Mouse (Mus musculus) induced T-regulatory cell, adult 2 months (primary cell): ENCODE measurements at regions not wholly inside any gene's neighbourhood (a gene's known extent, or its start where the extent isn't known, plus 50 kb on each side); places are given as distances from the start of the nearest gene placed in this dataset.

Experiments used
- DNase-seq: peaks from one replicate; pipeline ENCODE4 v3.0.0-alpha.2; 2012; ENCODE audit warnings: low read depth

- DNase-seq, result no peak
Observed at GRCm38 (mm10) chr5:106392213-106392612, 65.8 kb downstream of the Barhl2 start.

GRCm38 (mm10) chr5:106386621-106387020, 71.3 kb downstream of the Barhl2 start:
- no peak for DNase-seq

GRCm38 (mm10) chr5:106385838-106386237, 72.1 kb downstream of the Barhl2 start:
- no peak for DNase-seq

- no peak for DNase-seq
Observed at GRCm38 (mm10) chr5:106385219-106385618, 72.7 kb downstream of the Barhl2 start.

- no peak for DNase-seq
Observed at GRCm38 (mm10) chr5:106384138-106384770, 73.7 kb downstream of the Barhl2 start.

DNA sequence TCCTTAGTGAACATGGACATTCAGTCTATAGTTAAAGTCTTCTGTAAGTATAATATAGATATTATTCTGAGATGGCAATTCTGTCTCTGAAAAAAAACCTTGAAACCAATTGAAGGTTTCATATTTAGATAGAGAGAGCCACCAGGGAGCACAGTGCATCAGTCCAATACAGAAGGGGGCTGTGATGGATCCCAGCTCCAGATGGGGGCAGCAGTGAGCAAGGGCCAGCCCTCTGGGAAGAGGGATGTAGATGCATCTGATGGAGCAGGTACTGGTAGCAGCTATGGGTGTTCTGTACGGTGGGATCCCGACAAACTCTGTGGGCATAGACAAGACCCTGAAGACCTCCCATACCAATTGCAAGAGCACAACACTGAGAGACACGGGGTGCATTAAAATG, 76.0 kb downstream of the Barhl2 start:
- no peak for DNase-seq

DNA sequence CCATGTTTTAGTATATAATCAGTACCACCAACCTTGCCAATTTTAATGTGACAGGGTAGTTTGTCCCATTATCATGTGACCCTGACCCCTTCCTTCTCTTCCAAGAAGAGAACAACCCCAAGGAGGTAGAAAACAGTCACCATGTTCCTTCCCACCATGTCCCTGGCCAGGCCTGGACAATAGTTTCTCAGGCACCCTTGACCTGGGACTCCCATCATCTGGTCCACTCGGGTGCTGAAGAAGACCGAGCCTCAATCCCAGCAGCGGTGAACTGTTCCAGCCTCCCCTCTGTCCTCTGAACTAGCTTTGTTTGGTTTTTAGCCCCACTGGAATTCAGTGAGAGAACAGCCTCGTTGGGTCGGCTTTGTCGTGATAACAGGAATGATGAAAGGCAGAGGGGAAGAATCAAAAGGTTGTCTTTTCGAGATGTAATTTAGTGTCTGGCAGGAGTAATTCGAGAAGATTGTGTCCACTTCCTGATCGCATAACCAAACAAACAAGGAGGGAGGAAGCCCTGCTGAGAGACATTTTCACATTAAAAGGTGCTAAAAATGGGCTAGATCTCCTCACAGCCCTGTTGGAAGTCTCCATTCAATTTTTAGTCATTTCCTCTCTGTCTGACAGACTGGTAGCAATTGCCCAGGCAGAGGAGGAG, 77.2 kb downstream of the Barhl2 start:
- no peak for DNase-seq

DNA sequence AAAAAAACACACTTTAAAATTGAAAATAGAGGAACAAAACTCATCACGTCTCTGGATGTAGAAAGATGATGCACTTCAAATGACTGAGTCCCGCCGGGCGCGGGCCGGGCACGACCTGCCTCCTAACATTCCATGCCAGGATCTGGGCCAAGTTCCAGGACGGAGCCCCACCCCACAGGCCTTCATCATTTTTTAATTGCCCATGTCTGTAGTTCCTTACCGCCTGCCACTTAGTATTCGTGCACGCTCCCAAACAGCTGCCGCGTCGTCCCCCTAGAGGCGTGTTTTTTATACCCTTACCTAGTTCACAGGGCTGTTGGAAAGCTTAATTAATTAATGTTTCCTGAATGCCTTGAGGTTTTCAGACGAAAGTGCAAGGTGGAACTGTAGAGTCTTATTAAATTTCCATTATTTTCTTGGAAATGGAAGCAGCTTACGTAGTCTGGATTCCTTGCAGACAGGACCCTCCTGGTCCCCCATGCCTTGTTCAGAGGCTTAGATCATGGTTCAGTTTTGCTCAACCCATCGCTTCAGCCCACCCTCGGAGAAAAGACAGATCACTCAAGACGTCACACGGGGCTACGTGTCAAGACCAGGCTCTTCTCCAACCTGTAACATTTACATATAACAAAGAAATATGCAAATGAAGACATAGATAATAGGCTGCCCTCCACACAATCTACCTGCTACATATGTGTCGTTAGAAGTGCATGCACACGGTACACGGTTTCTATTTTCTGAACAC, 81.0 kb downstream of the Barhl2 start:
- no peak for DNase-seq

- no peak for DNase-seq
Observed at GRCm38 (mm10) chr5:106367831-106368230, 90.1 kb downstream of the Barhl2 start.

DNA sequence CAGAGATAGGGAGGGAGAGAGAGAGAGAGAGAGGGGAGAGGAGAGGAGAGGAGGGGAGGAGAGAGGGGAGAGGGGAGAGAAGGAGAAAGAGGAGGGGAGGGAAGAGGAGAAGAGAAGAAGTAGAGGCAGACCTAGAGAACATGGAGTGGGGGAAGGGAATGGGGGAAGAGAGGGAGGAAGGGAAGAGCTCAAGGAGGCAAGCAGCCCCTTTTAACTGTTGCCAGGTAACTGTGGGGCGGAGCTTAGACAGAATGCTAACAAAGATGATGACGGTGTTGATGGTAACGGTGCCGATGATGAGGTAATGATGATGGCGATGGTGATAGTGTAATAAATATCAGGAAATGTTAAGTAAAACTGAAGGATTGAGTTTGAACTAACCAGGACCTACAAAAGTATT, 90.7 kb downstream of the Barhl2 start:
- no peak for DNase-seq

DNA sequence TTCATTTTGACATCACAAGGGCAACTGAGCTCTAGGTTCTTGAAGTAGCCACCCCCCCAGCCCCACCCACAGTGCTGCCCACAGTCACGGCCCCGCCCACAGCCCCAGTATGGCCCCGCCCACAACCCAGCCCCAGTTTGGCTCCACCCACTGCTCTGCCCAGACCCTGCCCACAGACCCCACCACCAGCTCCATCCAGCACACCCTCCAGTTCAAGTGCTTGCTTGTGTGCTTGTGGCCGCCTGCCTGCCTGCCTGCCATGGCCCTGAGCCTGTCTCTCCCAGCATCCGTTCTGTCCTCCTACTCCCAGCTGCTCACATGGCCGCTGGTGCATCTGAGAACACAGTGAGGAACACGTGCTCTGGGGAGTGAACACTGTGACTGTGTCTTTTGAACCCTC, 92.0 kb downstream of the Barhl2 start:
- no peak for DNase-seq

- peak; percentile 37 for DNase-seq
Observed at GRCm38 (mm10) chr5:106365094-106365493, 92.9 kb downstream of the Barhl2 start.

DNA sequence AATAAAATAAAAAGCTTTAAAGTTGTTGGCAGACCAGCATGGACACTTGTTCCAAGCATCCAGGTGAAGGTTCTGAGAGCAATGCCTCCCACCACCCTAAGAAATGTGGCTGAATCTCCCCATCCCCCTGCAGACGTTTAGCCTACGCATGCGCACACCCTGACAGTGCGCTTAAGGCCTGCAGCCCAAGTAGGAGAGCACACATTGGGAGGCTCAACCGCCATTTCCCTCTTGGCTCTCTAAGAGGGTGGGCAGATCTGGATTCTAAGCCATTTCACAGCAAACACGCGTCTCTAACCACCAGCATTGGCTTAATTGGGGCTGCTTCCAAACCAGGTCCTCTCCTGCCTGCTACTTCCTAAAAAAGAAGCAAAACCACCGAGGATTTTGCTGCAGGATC, 106.6 kb downstream of the Barhl2 start:
- DNase-seq, result no peak

- no peak for DNase-seq
Observed at GRCm38 (mm10) chr5:106349851-106350515, 108.0 kb downstream of the Barhl2 start.

- DNase-seq, result no peak
Observed at GRCm38 (mm10) chr5:106344308-106344707, 113.7 kb downstream of the Barhl2 start.

DNA sequence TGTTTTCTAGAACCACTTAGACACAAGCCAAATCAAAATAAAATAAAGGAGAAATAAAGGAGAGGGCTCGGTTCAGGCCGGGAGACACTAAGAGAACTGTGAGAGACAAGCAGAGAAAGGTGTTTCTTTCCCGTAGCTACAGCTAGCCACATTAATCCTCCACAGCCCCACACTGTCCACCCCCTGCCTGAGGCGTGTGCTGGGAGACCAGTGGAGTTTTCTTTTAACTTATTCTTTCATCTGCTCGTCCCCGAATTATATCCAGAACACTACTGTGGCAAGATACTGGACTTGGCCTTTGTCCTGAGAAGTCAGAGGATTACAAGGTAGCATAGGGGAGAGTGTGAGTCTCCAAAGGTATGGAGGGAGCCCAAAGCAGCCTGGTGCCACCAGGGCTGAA, 114.4 kb downstream of the Barhl2 start:
- no peak for DNase-seq

DNA sequence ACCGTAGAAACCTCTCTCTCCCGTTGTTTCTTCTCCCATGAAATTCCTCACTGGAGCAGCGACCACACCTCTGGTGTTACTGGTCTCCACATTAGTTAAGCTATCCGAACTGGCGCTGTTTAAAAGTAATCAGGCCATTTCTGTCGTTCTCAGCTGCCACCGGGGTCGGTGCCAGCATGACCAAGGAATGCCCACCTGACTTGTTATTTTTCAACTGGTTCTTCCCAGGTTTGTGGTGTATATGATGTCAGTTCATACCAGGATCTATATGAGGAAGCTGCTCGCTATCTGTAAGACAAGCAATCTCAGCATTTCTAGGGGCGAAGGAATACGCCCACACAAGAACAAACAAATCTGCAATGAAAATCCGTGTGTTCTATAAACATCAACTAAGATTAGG, 116.6 kb downstream of the Barhl2 start:
- DNase-seq, result no peak

- no peak for DNase-seq
Observed at GRCm38 (mm10) chr5:106335639-106336038, 122.3 kb downstream of the Barhl2 start.

DNA sequence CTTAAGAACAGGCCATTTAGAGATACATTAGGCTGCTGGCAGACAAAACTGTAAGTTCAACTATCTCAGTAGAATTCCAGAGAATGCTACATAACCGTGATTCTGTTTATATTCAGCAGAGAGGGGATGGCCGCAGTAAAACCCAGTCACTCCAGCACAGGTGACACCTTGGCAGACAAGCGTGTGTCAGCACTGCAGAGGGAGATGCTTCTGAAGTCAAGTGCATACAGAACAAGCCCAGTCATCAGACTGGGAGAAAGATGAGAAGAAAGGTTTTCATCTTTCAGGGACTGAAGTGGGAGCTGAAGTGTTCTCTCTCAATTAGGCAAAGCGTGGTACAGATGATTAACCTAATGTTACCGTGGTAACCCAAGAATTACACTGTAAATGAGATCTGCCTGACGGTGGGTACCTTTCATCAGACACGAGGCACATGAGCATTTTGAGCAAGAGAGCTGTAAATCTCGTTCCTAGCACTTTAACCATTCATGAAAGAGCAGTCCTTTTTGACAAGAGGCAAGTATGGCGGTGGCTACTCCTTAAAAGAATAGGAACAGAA, 130.3 kb downstream of the Barhl2 start:
- no peak for DNase-seq

- no peak for DNase-seq
Observed at GRCm38 (mm10) chr5:106322574-106323215, 135.3 kb downstream of the Barhl2 start.

DNA sequence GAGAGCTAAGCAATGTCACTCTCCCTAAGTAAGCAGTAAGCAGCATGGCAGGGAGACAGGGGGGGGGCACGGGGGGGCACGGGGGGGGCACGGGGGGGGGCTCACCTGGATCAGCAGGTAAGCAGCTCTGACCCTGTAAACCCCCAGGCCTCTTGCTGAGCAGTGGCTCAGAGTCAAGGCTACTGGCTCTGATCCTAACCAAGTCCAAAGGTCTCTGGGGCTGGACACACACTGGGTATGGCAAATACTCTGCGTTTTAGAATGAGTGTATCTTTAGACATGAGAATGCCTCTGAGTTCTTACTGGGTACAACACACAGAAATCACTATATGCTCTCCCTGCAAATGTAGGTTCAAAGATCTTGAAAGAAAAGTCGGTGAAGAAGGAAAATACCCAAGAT, 136.5 kb downstream of the Barhl2 start:
- no peak for DNase-seq

DNA sequence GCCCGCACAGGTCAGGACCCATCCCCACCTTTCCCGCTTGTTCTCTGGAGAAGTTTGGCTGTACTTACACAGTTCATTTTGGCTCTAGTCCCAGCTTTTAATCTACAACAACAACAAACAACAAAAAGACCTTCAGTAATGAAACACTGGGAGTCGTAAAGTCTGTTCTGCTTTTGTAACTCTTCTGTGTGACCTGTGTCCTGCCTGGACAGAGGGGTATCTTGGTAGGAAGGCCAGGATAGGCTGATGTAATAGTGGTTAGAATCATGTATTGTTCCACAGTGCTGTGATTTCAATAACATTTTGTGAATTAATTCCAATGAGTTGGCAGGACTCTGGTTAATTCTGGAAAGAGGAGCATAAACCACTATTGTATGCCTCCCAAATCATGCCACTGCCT, 136.9 kb downstream of the Barhl2 start:
- DNase-seq, result no peak
